Mouse (Mus musculus) adrenal gland, postnatal 25 days (tissue): ENCODE data around the gene Cyp4f15. TPM values are rescaled to one million over a fixed set of nuclear protein-coding genes. Genes with fewer than 3 reads are reported as not detected.
"Not testable (repeated sequence)": the region's sequence is repeated elsewhere in the genome, so short reads cannot be mapped to it uniquely, and the experiment has no call there.

Experiments
- DNase-seq: peaks from one replicate; pipeline ENCODE4 v3.0.0; 2021; ENCODE audit warnings: mixed read lengths
- long read RNA-seq: library from polyadenylated mRNA; stranded (forward); transcript quantifications from one replicate; pipeline ENCODE4 v2.0.0, GENCODE M21; 2021
- total RNA-seq: library from RNA; stranded (reverse); gene quantifications from 2 replicates; pipeline ENCODE4 v1.2.3, GENCODE M21; 2021

Gene Cyp4f15
- total RNA-seq: 1.9 and 2.0 TPM in 2 replicates
- long read RNA-seq, transcript Cyp4f15-201 (13 exons, 2,095 nt): major isoform, 32 of 59 reads
- long read RNA-seq, partial matches to known transcripts: 21 of 59 reads
- long read RNA-seq, other reads (novel, unspliced or antisense): 6 of 59 reads

GRCm38 (mm10) chr17:32685048-32685750, at the start of gene Cyp4f15:
Gene Cyp4f15 (plus strand): TSS chr17:32685627.
- peak; percentile 61 for DNase-seq

GRCm38 (mm10) chr17:32636341-32636740, 49.1 kb upstream of the Cyp4f15 start:
- DNase-seq: no peak

GRCm38 (mm10) chr17:32637151-32637550, 48.3 kb upstream of the Cyp4f15 start:
- no peak for DNase-seq

GRCm38 (mm10) chr17:32646631-32647030, 38.8 kb upstream of the Cyp4f15 start:
- DNase-seq: no peak

GRCm38 (mm10) chr17:32653860-32654259, 31.6 kb upstream of the Cyp4f15 start:
- DNase-seq: no peak

- no peak for DNase-seq
Observed at GRCm38 (mm10) chr17:32657041-32657440, 28.4 kb upstream of the Cyp4f15 start.

GRCm38 (mm10) chr17:32658246-32658645, 27.2 kb upstream of the Cyp4f15 start:
- DNase-seq: no peak

- peak; percentile 75 for DNase-seq
Observed at GRCm38 (mm10) chr17:32658712-32659111, 26.7 kb upstream of the Cyp4f15 start, which contains the start of gene Cyp4f40. Gene Cyp4f40 (plus strand): TSS chr17:32658900.

GRCm38 (mm10) chr17:32673976-32674375, 11.5 kb upstream of the Cyp4f15 start:
- DNase-seq: no peak

- no peak for DNase-seq
Observed at GRCm38 (mm10) chr17:32676040-32676635, 9.3 kb upstream of the Cyp4f15 start.

GRCm38 (mm10) chr17:32680404-32680803, 5.0 kb upstream of the Cyp4f15 start:
- DNase-seq: peak; percentile 41

GRCm38 (mm10) chr17:32686722-32687121, 1.3 kb downstream of the Cyp4f15 start:
- no peak for DNase-seq

- no peak for DNase-seq
Observed at GRCm38 (mm10) chr17:32690959-32691358, 5.5 kb downstream of the Cyp4f15 start.

GRCm38 (mm10) chr17:32702826-32703225, 17.4 kb downstream of the Cyp4f15 start:
- DNase-seq: peak; percentile 7

GRCm38 (mm10) chr17:32710541-32710940, 25.1 kb downstream of the Cyp4f15 start:
- DNase-seq: not testable (repeated sequence)

- not testable (repeated sequence) for DNase-seq
Observed at GRCm38 (mm10) chr17:32722151-32722550, 36.7 kb downstream of the Cyp4f15 start.

- no peak for DNase-seq
Observed at GRCm38 (mm10) chr17:32722771-32723170, 37.3 kb downstream of the Cyp4f15 start.

- DNase-seq: not testable (repeated sequence)
Observed at GRCm38 (mm10) chr17:32726360-32726759, 40.9 kb downstream of the Cyp4f15 start.

GRCm38 (mm10) chr17:32729029-32729428, 43.6 kb downstream of the Cyp4f15 start:
- no peak for DNase-seq

GRCm38 (mm10) chr17:32738406-32738805, 53.0 kb downstream of the Cyp4f15 start:
- no peak for DNase-seq

GRCm38 (mm10) chr17:32741057-32741456, 55.6 kb downstream of the Cyp4f15 start:
- no peak for DNase-seq

GRCm38 (mm10) chr17:32750611-32751010, 65.2 kb downstream of the Cyp4f15 start:
- DNase-seq: no peak
